Mouse (Mus musculus) left cerebral cortex, adult 2 months (tissue): ENCODE data around the gene Ppp2r5a. TPM values are rescaled to one million over a fixed set of nuclear protein-coding genes. Genes with fewer than 3 reads are reported as not detected.

ENCODE experiments used
- DNase-seq, 2 experiments: peaks; one replicate each; pipeline ENCODE4 v3.0.0; 2021 to 2022; ENCODE audit warnings: low spot score in 2 of 2, mixed read lengths in 1 of 2; ENCODE audit errors: extremely low spot score in 1 of 2
- H3K27ac ChIP-seq: fragments of 200-600 bp; 2 replicates; pipeline ENCODE4 v1.8.1; 2022
- H3K4me3 ChIP-seq: fragments of 200-600 bp; 2 replicates; pipeline ENCODE4 v1.8.1; 2022
- CTCF ChIP-seq: fragments of 200-600 bp; IDR thresholded peaks from 2 replicates; pipeline ENCODE4 v1.8.1; 2022; ENCODE audit warnings: antibody characterized with exemption, mild to moderate bottlenecking, moderate library complexity
- intact Hi-C: fragments of 180-260 bp; cut with DNase I; formaldehyde crosslinking; loops from one replicate; pipeline ENCODE4 v1.15.1; 2025
- long read RNA-seq, 2 experiments: library from polyadenylated mRNA; stranded (forward); transcript quantifications; one replicate each; pipeline ENCODE4 v2.0.0; 2021; ENCODE audit warnings: borderline mapping rate in 2 of 2
- total RNA-seq, 2 experiments: library from RNA; stranded (reverse); gene quantifications; 2 replicates each; pipeline ENCODE4 v1.2.3; 2021

Ppp2r5a gene
- 10 to 100 TPM; 91.8 to 94.5 TPM for total RNA-seq
- long read RNA-seq, experiment 1, transcript Ppp2r5a-201 (13 exons, 3,088 nt), result major isoform, 143 of 156 reads
- long read RNA-seq, experiment 1, partial matches to known transcripts, result 5 of 156 reads
- long read RNA-seq, experiment 1, other reads (novel, unspliced or antisense), result 8 of 156 reads
- long read RNA-seq, experiment 2, transcript Ppp2r5a-201 (13 exons, 3,088 nt), result major isoform, 111 of 119 reads
- long read RNA-seq, experiment 2, partial matches to known transcripts, result 3 of 119 reads
- long read RNA-seq, experiment 2, other reads (novel, unspliced or antisense), result 5 of 119 reads

GRCm38 (mm10) chr1:191403074-191403473 lies at the start of gene Ppp2r5a:
Ppp2r5a (minus strand) TSS chr1:191403272.
- Histone ChIP-seq H3K27ac (no peak within 1 kb of the TSS), H3K4me3 (no peak within 1 kb of the TSS)
- intact Hi-C loops, result no loop called here
- no peak for TF ChIP-seq CTCF
- no peak for DNase-seq

- TF ChIP-seq CTCF, result no peak
- intact Hi-C loops, result no loop called here
- Histone ChIP-seq H3K27ac (no peak overlapping the region), H3K4me3 (no peak overlapping the region)
- no peak for DNase-seq
Observed at GRCm38 (mm10) chr1:191450614-191451013, 47.5 kb upstream of the Ppp2r5a start.

GRCm38 (mm10) chr1:191449537-191449936 lies 46.5 kb upstream of the Ppp2r5a start:
- no peak for TF ChIP-seq CTCF
- DNase-seq, result no peak
- intact Hi-C loops, result no loop called here
- Histone ChIP-seq H3K4me3 (no peak overlapping the region), H3K27ac (no peak overlapping the region)

GRCm38 (mm10) chr1:191447391-191448016 lies 44.4 kb upstream of the Ppp2r5a start:
- intact Hi-C loops, result no loop called here
- no peak for DNase-seq
- no peak overlapping the region for H3K4me3 ChIP-seq
- H3K27ac ChIP-seq, result no peak overlapping the region
- no peak for TF ChIP-seq CTCF

- no peak for TF ChIP-seq CTCF
- Histone ChIP-seq H3K4me3 (no peak overlapping the region), H3K27ac (no peak overlapping the region)
- DNase-seq, result no peak
- intact Hi-C loops, result no loop called here
Observed at GRCm38 (mm10) chr1:191446307-191446706, 43.2 kb upstream of the Ppp2r5a start.

GRCm38 (mm10) chr1:191445831-191446258 lies 42.8 kb upstream of the Ppp2r5a start:
- Histone ChIP-seq H3K4me3 (no peak overlapping the region), H3K27ac (no peak overlapping the region)
- DNase-seq, result no peak
- intact Hi-C loops, result no loop called here
- no peak for TF ChIP-seq CTCF

GRCm38 (mm10) chr1:191445401-191445800 lies 42.3 kb upstream of the Ppp2r5a start:
- no peak for DNase-seq
- H3K4me3 ChIP-seq, result no peak overlapping the region
- H3K27ac ChIP-seq, result no peak overlapping the region
- TF ChIP-seq CTCF, result no peak
- intact Hi-C loops, result no loop called here

GRCm38 (mm10) chr1:191444467-191444866 lies 41.4 kb upstream of the Ppp2r5a start:
- intact Hi-C loops, result no loop called here
- TF ChIP-seq CTCF, result no peak

GRCm38 (mm10) chr1:191439011-191439410 lies 35.9 kb upstream of the Ppp2r5a start:
- intact Hi-C loops, result no loop called here
- no peak for DNase-seq
- Histone ChIP-seq H3K27ac (no peak overlapping the region), H3K4me3 (no peak overlapping the region)
- no peak for TF ChIP-seq CTCF

More at GRCm38 (mm10) chr1:191444467-191444866, 41.4 kb upstream of the Ppp2r5a start:
- no peak for DNase-seq
- no peak overlapping the region for H3K27ac ChIP-seq
- H3K4me3 ChIP-seq, result no peak overlapping the region

GRCm38 (mm10) chr1:191438546-191438945 lies 35.5 kb upstream of the Ppp2r5a start:
- intact Hi-C loops, result no loop called here
- H3K27ac ChIP-seq, result no peak overlapping the region
- peak in 1 of 2 experiments; percentile 22 for DNase-seq
- no peak for TF ChIP-seq CTCF
- H3K4me3 ChIP-seq, result no peak overlapping the region

GRCm38 (mm10) chr1:191436647-191437046 lies 33.6 kb upstream of the Ppp2r5a start:
- intact Hi-C loops, result no loop called here
- H3K27ac ChIP-seq, result no peak overlapping the region
- no peak for TF ChIP-seq CTCF
- no peak for DNase-seq
- no peak overlapping the region for H3K4me3 ChIP-seq

- peak overlapping the region; percentile 22; the same call in 1 of the 2 replicates for H3K27ac ChIP-seq
- intact Hi-C loops, result no loop called here
Observed at GRCm38 (mm10) chr1:191435359-191435758, 32.3 kb upstream of the Ppp2r5a start.

GRCm38 (mm10) chr1:191432531-191432930 lies 29.5 kb upstream of the Ppp2r5a start:
- intact Hi-C loops, result no loop called here
- no peak overlapping the region for H3K27ac ChIP-seq
- no peak for TF ChIP-seq CTCF
- no peak for DNase-seq
- no peak overlapping the region for H3K4me3 ChIP-seq

More at GRCm38 (mm10) chr1:191435359-191435758, 32.3 kb upstream of the Ppp2r5a start:
- DNase-seq, result peak; percentile 45 to 48
- no peak overlapping the region for H3K4me3 ChIP-seq
- TF ChIP-seq CTCF, result no peak
